Mouse (Mus musculus): ENCODE results near the gene Catsper3.

DNA sequence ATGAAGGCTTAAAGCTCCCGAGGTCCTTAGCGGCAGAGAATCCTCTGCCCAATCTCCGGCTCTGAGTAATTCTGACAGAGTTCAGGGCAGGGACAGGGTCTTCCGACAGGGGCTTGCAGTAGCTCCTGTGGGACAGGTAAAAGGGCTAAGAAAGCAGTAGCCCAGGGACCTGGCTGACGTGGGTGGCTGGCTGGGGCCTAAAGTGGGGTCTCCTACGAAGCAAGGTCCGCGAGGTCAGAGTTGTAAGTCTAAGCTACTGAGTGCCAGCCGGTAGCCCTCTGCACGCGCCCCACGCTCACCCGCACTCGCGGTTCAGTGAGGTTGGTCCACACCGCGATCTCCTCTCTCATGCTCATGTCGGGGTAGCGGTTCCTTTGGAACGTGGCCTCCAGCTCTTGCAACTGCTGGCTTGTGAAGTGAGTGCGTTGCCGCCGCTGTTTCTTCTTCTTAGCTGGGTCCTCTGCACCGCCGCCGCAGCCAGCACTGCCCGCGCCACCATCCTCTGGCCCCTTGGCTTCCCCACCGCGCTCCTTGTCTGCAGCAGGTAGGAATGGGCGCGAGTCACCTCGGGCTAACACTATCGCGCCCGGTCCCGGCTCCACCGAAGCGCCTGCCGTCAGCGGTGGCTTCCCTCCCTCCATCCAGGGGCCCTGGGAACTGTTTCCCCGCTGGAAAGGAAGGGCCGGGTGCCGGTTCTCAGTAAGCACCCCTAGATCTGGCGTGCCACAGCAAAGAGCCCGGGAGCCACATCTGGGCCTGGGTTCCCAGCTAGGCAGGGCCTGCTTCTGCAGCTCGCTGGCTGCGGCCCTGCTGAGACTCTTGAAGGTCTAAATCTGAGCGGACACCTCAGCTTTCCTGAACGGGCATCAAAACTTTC is 44.0 kb downstream of the Catsper3 start:
- no peak for TF ChIP-seq CTCF (IDR thresholded peaks at IDR 0.05; ENCODE audit: low read depth, low read length)
- TF ChIP-seq GATA1 (IDR thresholded peaks at IDR 0.05; ENCODE audit: borderline replicate concordance, low read length) = no peak
